Mouse (Mus musculus): ENCODE measurements at regions not wholly inside any gene's neighbourhood (a gene's known extent, or its start where the extent isn't known, plus 50 kb on each side); places are given as distances from the start of the nearest gene placed in this dataset.

GRCm38 (mm10) chr8:8054224-8054916, 606.7 kb downstream of the Efnb2 start:
- no peak for TF ChIP-seq POLR2AphosphoS5 (IDR thresholded peaks at IDR 0.05; ENCODE audit: insufficient replicate concordance, low read depth, low read length)
- no peak for TF ChIP-seq GATA2 (IDR thresholded peaks at IDR 0.05; ENCODE audit: borderline replicate concordance, low read depth, low read length)
- no peak for TF ChIP-seq GATA1 (IDR thresholded peaks at IDR 0.05; ENCODE audit: borderline replicate concordance, low read length)
- no peak for TF ChIP-seq CTCF (IDR thresholded peaks at IDR 0.05; ENCODE audit: low read depth, low read length)
- no peak for TF ChIP-seq TAL1 (conservative IDR thresholded peaks at IDR 0.05; ENCODE audit: low read depth, low read length)
- no peak for DNase-seq (ENCODE audit: low spot score)
- no peak overlapping the region for H3K4me3 ChIP-seq (ENCODE audit: low read depth, low read length)
- H3K27me3 ChIP-seq (ENCODE audit: insufficient read depth, low read length), result no peaks in the 10 kb centered on the region
- H3K9me3 ChIP-seq (replicated peaks), result no peaks in the 10 kb centered on the region
- H3K4me1 ChIP-seq (ENCODE audit: insufficient read depth, low read depth, low read length), result no peaks in the 10 kb centered on the region
- H3K36me3 ChIP-seq (replicated peaks), result no peaks in the 10 kb centered on the region
- ATAC-seq (ENCODE audit: extremely low read depth, insufficient number of reproducible peaks, low FRiP score, poor library complexity, severe bottlenecking), result no peak

GRCm38 (mm10) chr8:8051186-8051585, 609.9 kb downstream of the Efnb2 start:
- no peaks in the 10 kb centered on the region for H3K4me1 ChIP-seq (ENCODE audit: insufficient read depth, low read depth, low read length)
- no peak overlapping the region for H3K4me3 ChIP-seq (ENCODE audit: low read depth, low read length)

GRCm38 (mm10) chr8:8050778-8051177, 610.3 kb downstream of the Efnb2 start:
- Histone ChIP-seq H3K4me1 (ENCODE audit: insufficient read depth, low read depth, low read length) (no peaks in the 10 kb centered on the region), H3K4me3 (ENCODE audit: low read depth, low read length) (no peak overlapping the region), H3K36me3 (replicated peaks) (no peaks in the 10 kb centered on the region), H3K9me3 (replicated peaks) (no peaks in the 10 kb centered on the region), H3K27me3 (ENCODE audit: insufficient read depth, low read length) (no peaks in the 10 kb centered on the region)
- DNase-seq (ENCODE audit: low spot score), result no peak
- TF ChIP-seq GATA1 (IDR thresholded peaks at IDR 0.05; ENCODE audit: borderline replicate concordance, low read length) (no peak), GATA2 (IDR thresholded peaks at IDR 0.05; ENCODE audit: borderline replicate concordance, low read depth, low read length) (no peak), POLR2AphosphoS5 (IDR thresholded peaks at IDR 0.05; ENCODE audit: insufficient replicate concordance, low read depth, low read length) (no peak), TAL1 (conservative IDR thresholded peaks at IDR 0.05; ENCODE audit: low read depth, low read length) (no peak), CTCF (IDR thresholded peaks at IDR 0.05; ENCODE audit: low read depth, low read length) (no peak)
- ATAC-seq (ENCODE audit: extremely low read depth, insufficient number of reproducible peaks, low FRiP score, poor library complexity, severe bottlenecking), result no peak

More at GRCm38 (mm10) chr8:8051186-8051585, 609.9 kb downstream of the Efnb2 start:
- no peak for DNase-seq (ENCODE audit: low spot score)
- Histone ChIP-seq H3K27me3 (ENCODE audit: insufficient read depth, low read length) (no peaks in the 10 kb centered on the region), H3K36me3 (replicated peaks) (no peaks in the 10 kb centered on the region), H3K9me3 (replicated peaks) (no peaks in the 10 kb centered on the region)
- ATAC-seq (ENCODE audit: extremely low read depth, insufficient number of reproducible peaks, low FRiP score, poor library complexity, severe bottlenecking), result no peak
- TF ChIP-seq TAL1 (conservative IDR thresholded peaks at IDR 0.05; ENCODE audit: low read depth, low read length), result no peak
- TF ChIP-seq GATA1 (IDR thresholded peaks at IDR 0.05; ENCODE audit: borderline replicate concordance, low read length), result no peak
- TF ChIP-seq POLR2AphosphoS5 (IDR thresholded peaks at IDR 0.05; ENCODE audit: insufficient replicate concordance, low read depth, low read length), result no peak
- TF ChIP-seq CTCF (IDR thresholded peaks at IDR 0.05; ENCODE audit: low read depth, low read length), result no peak
- no peak for TF ChIP-seq GATA2 (IDR thresholded peaks at IDR 0.05; ENCODE audit: borderline replicate concordance, low read depth, low read length)

- Histone ChIP-seq H3K4me3 (ENCODE audit: low read depth, low read length) (no peak overlapping the region), H3K9me3 (replicated peaks) (no peaks in the 10 kb centered on the region), H3K27me3 (ENCODE audit: insufficient read depth, low read length) (no peaks in the 10 kb centered on the region), H3K36me3 (replicated peaks) (no peaks in the 10 kb centered on the region), H3K4me1 (ENCODE audit: insufficient read depth, low read depth, low read length) (no peaks in the 10 kb centered on the region)
- TF ChIP-seq CTCF (IDR thresholded peaks at IDR 0.05; ENCODE audit: low read depth, low read length) (no peak), POLR2AphosphoS5 (IDR thresholded peaks at IDR 0.05; ENCODE audit: insufficient replicate concordance, low read depth, low read length) (no peak), GATA1 (IDR thresholded peaks at IDR 0.05; ENCODE audit: borderline replicate concordance, low read length) (no peak), GATA2 (IDR thresholded peaks at IDR 0.05; ENCODE audit: borderline replicate concordance, low read depth, low read length) (no peak), TAL1 (conservative IDR thresholded peaks at IDR 0.05; ENCODE audit: low read depth, low read length) (no peak)
- DNase-seq (ENCODE audit: low spot score), result no peak
- ATAC-seq (ENCODE audit: extremely low read depth, insufficient number of reproducible peaks, low FRiP score, poor library complexity, severe bottlenecking), result no peak
Observed at GRCm38 (mm10) chr8:8044926-8045325, 616.1 kb downstream of the Efnb2 start.

- no peaks in the 10 kb centered on the region for H3K36me3 ChIP-seq (replicated peaks)
- ATAC-seq (ENCODE audit: extremely low read depth, insufficient number of reproducible peaks, low FRiP score, poor library complexity, severe bottlenecking) (no peak), DNase-seq (ENCODE audit: low spot score) (no peak)
- no peaks in the 10 kb centered on the region for H3K9me3 ChIP-seq (replicated peaks)
- H3K4me1 ChIP-seq (ENCODE audit: insufficient read depth, low read depth, low read length), result no peaks in the 10 kb centered on the region
- H3K4me3 ChIP-seq (ENCODE audit: low read depth, low read length), result no peak overlapping the region
- TF ChIP-seq CTCF (IDR thresholded peaks at IDR 0.05; ENCODE audit: low read depth, low read length) (no peak), GATA2 (IDR thresholded peaks at IDR 0.05; ENCODE audit: borderline replicate concordance, low read depth, low read length) (no peak), GATA1 (IDR thresholded peaks at IDR 0.05; ENCODE audit: borderline replicate concordance, low read length) (no peak), TAL1 (conservative IDR thresholded peaks at IDR 0.05; ENCODE audit: low read depth, low read length) (no peak), POLR2AphosphoS5 (IDR thresholded peaks at IDR 0.05; ENCODE audit: insufficient replicate concordance, low read depth, low read length) (no peak)
- H3K27me3 ChIP-seq (ENCODE audit: insufficient read depth, low read length), result no peaks in the 10 kb centered on the region
Observed at GRCm38 (mm10) chr8:8044296-8044695, 616.7 kb downstream of the Efnb2 start.

GRCm38 (mm10) chr8:8037929-8038328, 623.1 kb downstream of the Efnb2 start:
- Histone ChIP-seq H3K4me1 (ENCODE audit: insufficient read depth, low read depth, low read length) (no peaks in the 10 kb centered on the region), H3K36me3 (replicated peaks) (no peaks in the 10 kb centered on the region), H3K9me3 (replicated peaks) (no peaks in the 10 kb centered on the region), H3K27me3 (ENCODE audit: insufficient read depth, low read length) (no peaks in the 10 kb centered on the region), H3K4me3 (ENCODE audit: low read depth, low read length) (no peak overlapping the region)
- ATAC-seq (ENCODE audit: extremely low read depth, insufficient number of reproducible peaks, low FRiP score, poor library complexity, severe bottlenecking) (no peak), DNase-seq (ENCODE audit: low spot score) (no peak)
- TF ChIP-seq GATA1 (IDR thresholded peaks at IDR 0.05; ENCODE audit: borderline replicate concordance, low read length), result no peak
- TF ChIP-seq TAL1 (conservative IDR thresholded peaks at IDR 0.05; ENCODE audit: low read depth, low read length), result no peak
- no peak for TF ChIP-seq GATA2 (IDR thresholded peaks at IDR 0.05; ENCODE audit: borderline replicate concordance, low read depth, low read length)
- TF ChIP-seq CTCF (IDR thresholded peaks at IDR 0.05; ENCODE audit: low read depth, low read length), result no peak
- TF ChIP-seq POLR2AphosphoS5 (IDR thresholded peaks at IDR 0.05; ENCODE audit: insufficient replicate concordance, low read depth, low read length), result no peak

Data from G1E (cell line).